11 mouse cellular contexts compared by ENCODE assay signal in genomic region chr16:23350802-23351201, GRCm38 (mm10).
DNase-seq lines count a peak whose midpoint lies in the region; ATAC-seq lines count a peak whose summit lies in the region.
"Had no signal": no experiment of that assay in that cellular context is flagged by ENCODE, and none has a peak within 500 bp of the region (broad histone marks: within the 10 kb centered on the region; RNA-seq: fewer than 3 reads in every experiment).

No protein-coding gene starts in this region.

- H3K27me3 ChIP-seq in neural tube, embryonic 15.5 days (replicated peaks): no peaks in the 10 kb centered on the region
- H3K27me3 ChIP-seq: lung, embryonic 15.5 days; Patski had no signal

- WGBS in neural tube, embryonic 15.5 days: 12% methylated on average over 2 of the region's 2 CpGs

- intact Hi-C loops in left cerebral cortex, postnatal 10 days (cut with DNase I): no loop called here
- intact Hi-C loops in left cerebral cortex, postnatal 25 days (cut with DNase I): no loop called here

- H3K9ac ChIP-seq in neural tube, embryonic 15.5 days (replicated peaks): no peak overlapping the region
- H3K9ac ChIP-seq: lung, embryonic 15.5 days had no signal

- no peaks in the 10 kb centered on the region for H3K9me3 ChIP-seq in neural tube, embryonic 15.5 days (replicated peaks)
- H3K9me3 ChIP-seq: limb, embryonic 10.5 days; lung, embryonic 15.5 days had no signal

- peak; percentile 37 for DNase-seq in adrenal gland, postnatal 14 days
- no peak for DNase-seq in adrenal gland, adult 18-20 months (ENCODE audit: low spot score in 2 of 2)
- DNase-seq in left cerebral cortex, postnatal 10 days (ENCODE audit: extremely low spot score in 1 of 2, low spot score in 2 of 2): peak; percentile 9 to 46
- DNase-seq in left cerebral cortex, postnatal 25 days (ENCODE audit: low spot score in 2 of 2): no peak
- peak; percentile 14 to 29 for DNase-seq in CD8-positive naive resting alpha-beta T cell, adult 2 months (ENCODE audit: low read depth in 2 of 2, low spot score in 2 of 2)
- peak; percentile 49 for DNase-seq in naive thymus-derived CD4-positive, alpha-beta T cell, adult 2 months (ENCODE audit: low read depth)
- DNase-seq in gastrocnemius, adult 18-20 months (ENCODE audit: low spot score): no peak

- H3K4me3 ChIP-seq in neural tube, embryonic 15.5 days (replicated peaks): no peak overlapping the region
- H3K4me3 ChIP-seq: limb, embryonic 10.5 days; lung, embryonic 15.5 days had no signal

- peaks cover 4% of the 10 kb centered on the region for H3K36me3 ChIP-seq in neural tube, embryonic 15.5 days

- no peak overlapping the region for H3K4me2 ChIP-seq in neural tube, embryonic 15.5 days
- H3K4me2 ChIP-seq: lung, embryonic 15.5 days had no signal

- H3K4me1 ChIP-seq in neural tube, embryonic 15.5 days: no peaks in the 10 kb centered on the region

- no peak overlapping the region for H3K27ac ChIP-seq in neural tube, embryonic 15.5 days (replicated peaks)
- H3K27ac ChIP-seq: limb, embryonic 10.5 days; lung, embryonic 15.5 days had no signal

- no peak for ATAC-seq in neural tube, embryonic 15.5 days (ENCODE audit: low FRiP score)
- ATAC-seq: Patski had no signal

Comparison
In these comparisons a context has a peak if more than half of its experiments do, and no peak if none do; other contexts are left out.
1. DNase-seq: peak in adrenal gland, postnatal 14 days (single experiment), left cerebral cortex, postnatal 10 days (2 of 2), CD8-positive naive resting alpha-beta T cell, adult 2 months (2 of 2) and naive thymus-derived CD4-positive, alpha-beta T cell, adult 2 months (single experiment); none in adrenal gland, adult 18-20 months (0 of 2), left cerebral cortex, postnatal 25 days (0 of 2) and gastrocnemius, adult 18-20 months (single experiment).